Mouse (Mus musculus): ENCODE data around the gene Metap1. TPM values are rescaled to one million over a fixed set of nuclear protein-coding genes. Genes with fewer than 3 reads are reported as not detected.
A peak's percentile ranks its signal among the peaks of the same experiment; 100 is the strongest.
"Not testable (repeated sequence)": the region's sequence is repeated elsewhere in the genome, so short reads cannot be mapped to it uniquely, and the experiment has no call there.

Gene Metap1
- polyA plus RNA-seq, 1 experiment from 2014 or later = 17.4 TPM

DNA sequence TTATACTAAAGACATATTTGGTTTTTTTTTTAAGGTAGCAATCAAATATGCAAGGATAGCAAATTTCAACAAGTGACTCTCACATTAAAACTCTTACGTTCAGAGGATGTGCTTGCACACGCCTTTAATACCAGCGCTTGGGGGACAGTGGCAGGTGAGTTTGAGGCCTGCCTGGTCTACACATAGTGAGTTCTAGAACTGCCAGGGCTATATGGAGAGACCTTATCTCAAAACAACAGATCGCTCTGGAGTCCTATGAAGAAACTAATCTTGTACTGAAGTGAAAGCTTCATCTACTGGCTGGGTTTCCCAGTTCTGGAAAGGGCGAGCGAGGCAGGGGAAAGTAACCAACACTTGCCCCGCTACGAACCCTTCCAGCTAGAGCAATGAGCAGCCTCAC, 9.8 kb downstream of the Metap1 start:
- no peak overlapping the region for H3K9ac ChIP-seq (replicated peaks)
- TF ChIP-seq CTCF (IDR thresholded peaks at IDR 0.05; ENCODE audit: low read depth) = no peak
- no peak for TF ChIP-seq EP300 (IDR thresholded peaks at IDR 0.05; ENCODE audit: low read depth)
- no peaks in the 10 kb centered on the region for H3K9me3 ChIP-seq (ENCODE audit: low read length)
- no peak for ATAC-seq
- no peaks in the 10 kb centered on the region for H3K4me1 ChIP-seq (ENCODE audit: insufficient read depth)
- no peak overlapping the region for H3K27ac ChIP-seq (ENCODE audit: low read depth)
- no peak overlapping the region for H3K4me2 ChIP-seq (ENCODE audit: low read depth, low read length)
- H3K4me3 ChIP-seq (ENCODE audit: low read depth, low read length) = no peak overlapping the region
- no peak for DNase-seq
- 72% methylated on average over 8 of the region's 8 CpGs for WGBS (ENCODE audit: insufficient replicate concordance)
- no peaks in the 10 kb centered on the region for H3K27me3 ChIP-seq (ENCODE audit: insufficient read depth, low read length)
- H3K36me3 ChIP-seq (replicated peaks; ENCODE audit: insufficient read depth, low read length) = peaks cover 22% of the 10 kb centered on the region

- no peak for TF ChIP-seq EP300 (IDR thresholded peaks at IDR 0.05; ENCODE audit: low read depth)
- no peak for TF ChIP-seq CTCF (IDR thresholded peaks at IDR 0.05; ENCODE audit: low read depth)
- H3K4me1 ChIP-seq (ENCODE audit: insufficient read depth) = no peaks in the 10 kb centered on the region
- peaks cover 50% of the 10 kb centered on the region for H3K36me3 ChIP-seq (replicated peaks; ENCODE audit: insufficient read depth, low read length)
- H3K4me2 ChIP-seq (ENCODE audit: low read depth, low read length) = no peak overlapping the region
- H3K4me3 ChIP-seq (ENCODE audit: low read depth, low read length) = no peak overlapping the region
- no peaks in the 10 kb centered on the region for H3K9me3 ChIP-seq (ENCODE audit: low read length)
- ATAC-seq (no peak), DNase-seq (no peak)
- no peak overlapping the region for H3K27ac ChIP-seq (ENCODE audit: low read depth)
- 80% methylated on average over 3 of the region's 3 CpGs for WGBS (ENCODE audit: insufficient replicate concordance)
- no peaks in the 10 kb centered on the region for H3K27me3 ChIP-seq (ENCODE audit: insufficient read depth, low read length)
- H3K9ac ChIP-seq (replicated peaks) = no peak overlapping the region
Measured at GRCm38 (mm10) chr3:138471066-138471465, 18.2 kb downstream of the Metap1 start.

GRCm38 (mm10) chr3:138466656-138467055, 22.7 kb downstream of the Metap1 start:
- ATAC-seq = not testable (repeated sequence)
- peaks cover 53% of the 10 kb centered on the region for H3K36me3 ChIP-seq (replicated peaks; ENCODE audit: insufficient read depth, low read length)

DNA sequence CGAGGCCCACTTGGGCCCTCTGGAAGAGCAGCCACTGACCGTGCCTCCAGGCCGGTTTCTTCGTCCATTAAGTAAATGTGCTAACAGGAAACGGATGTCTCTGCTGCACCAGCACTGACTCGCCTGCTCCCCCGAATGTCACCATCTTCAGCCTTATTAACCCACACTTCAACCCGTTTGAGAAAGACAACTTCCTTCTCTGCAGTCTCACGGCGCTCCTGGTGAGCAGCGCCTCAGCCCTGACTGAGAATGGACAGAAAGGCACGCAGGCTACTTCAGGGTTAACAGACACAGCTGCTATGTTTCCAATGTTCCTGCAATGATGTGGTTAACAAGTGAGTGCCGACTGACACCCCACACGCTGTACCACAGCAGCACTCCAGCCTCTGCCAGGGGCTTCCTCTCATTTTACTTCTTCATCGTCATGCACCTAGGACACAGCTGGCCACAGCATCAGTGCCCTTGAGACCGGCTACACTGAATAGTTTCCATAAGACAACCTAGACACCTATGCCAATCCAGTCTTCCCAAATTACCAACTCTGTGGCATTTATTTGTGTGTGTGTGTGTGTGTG, 24.7 kb downstream of the Metap1 start:
- peak overlapping the region; percentile 60 for H3K27ac ChIP-seq (ENCODE audit: low read depth)
- peaks cover 4% of the 10 kb centered on the region; the same call in 1 of the 2 replicates for H3K4me1 ChIP-seq (ENCODE audit: insufficient read depth)
- H3K4me2 ChIP-seq (ENCODE audit: low read depth, low read length) = no peak overlapping the region
- DNase-seq (no peak), ATAC-seq (peak; percentile 8; the same call in 1 of the 2 replicates)
- H3K36me3 ChIP-seq (replicated peaks; ENCODE audit: insufficient read depth, low read length) = peaks cover 51% of the 10 kb centered on the region
- 63% methylated on average over 16 of the region's 16 CpGs for WGBS (ENCODE audit: insufficient replicate concordance)
- H3K4me3 ChIP-seq (ENCODE audit: low read depth, low read length) = no peak overlapping the region
- H3K9me3 ChIP-seq (ENCODE audit: low read length) = no peaks in the 10 kb centered on the region
- no peaks in the 10 kb centered on the region for H3K27me3 ChIP-seq (ENCODE audit: insufficient read depth, low read length)
- no peak overlapping the region for H3K9ac ChIP-seq (replicated peaks)
- TF ChIP-seq EP300 (IDR thresholded peaks at IDR 0.05; ENCODE audit: low read depth) (no peak), CTCF (IDR thresholded peaks at IDR 0.05; ENCODE audit: low read depth) (no peak)

More at GRCm38 (mm10) chr3:138466656-138467055, 22.7 kb downstream of the Metap1 start:
- not testable (repeated sequence) for H3K4me3 ChIP-seq (ENCODE audit: low read depth, low read length); H3K9me3 ChIP-seq (ENCODE audit: low read length); H3K4me1 ChIP-seq (ENCODE audit: insufficient read depth); H3K4me2 ChIP-seq (ENCODE audit: low read depth, low read length); H3K27ac ChIP-seq (ENCODE audit: low read depth); H3K9ac ChIP-seq (replicated peaks); DNase-seq; H3K27me3 ChIP-seq (ENCODE audit: insufficient read depth, low read length)
- WGBS (ENCODE audit: insufficient replicate concordance) = 88% methylated on average over 1 of the region's 1 CpGs

DNA sequence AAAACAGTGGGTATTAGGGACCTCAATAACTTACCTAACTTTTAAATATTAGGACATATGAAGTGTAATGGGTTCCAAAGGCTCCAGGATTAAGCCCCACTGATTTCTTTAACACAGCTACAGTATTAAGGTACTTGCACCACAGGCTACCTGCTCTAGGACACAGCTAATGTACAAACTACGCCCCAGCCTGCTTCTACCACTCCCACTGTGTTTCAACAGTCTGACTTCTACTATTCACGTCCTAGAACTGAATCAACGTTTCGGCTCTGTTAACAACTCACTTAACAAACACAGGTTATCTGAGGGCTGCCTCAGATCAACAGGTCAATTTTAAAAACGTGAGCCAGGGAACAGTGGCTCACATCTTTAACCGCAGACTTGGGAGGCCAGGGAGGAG, 25.5 kb downstream of the Metap1 start:
- ATAC-seq = peak; percentile 75
- Histone ChIP-seq H3K9ac (replicated peaks) (no peak overlapping the region), H3K27ac (ENCODE audit: low read depth) (peak overlapping the region; percentile 60), H3K36me3 (replicated peaks; ENCODE audit: insufficient read depth, low read length) (peaks cover 54% of the 10 kb centered on the region), H3K4me3 (ENCODE audit: low read depth, low read length) (no peak overlapping the region), H3K27me3 (ENCODE audit: insufficient read depth, low read length) (no peaks in the 10 kb centered on the region), H3K4me2 (ENCODE audit: low read depth, low read length) (no peak overlapping the region), H3K4me1 (ENCODE audit: insufficient read depth) (peaks cover 4% of the 10 kb centered on the region; the same call in 1 of the 2 replicates), H3K9me3 (ENCODE audit: low read length) (no peaks in the 10 kb centered on the region)
- WGBS (ENCODE audit: insufficient replicate concordance) = 64% methylated on average over 6 of the region's 6 CpGs
- DNase-seq = no peak
- TF ChIP-seq EP300 (IDR thresholded peaks at IDR 0.05; ENCODE audit: low read depth) (no peak), CTCF (IDR thresholded peaks at IDR 0.05; ENCODE audit: low read depth) (no peak)

DNA sequence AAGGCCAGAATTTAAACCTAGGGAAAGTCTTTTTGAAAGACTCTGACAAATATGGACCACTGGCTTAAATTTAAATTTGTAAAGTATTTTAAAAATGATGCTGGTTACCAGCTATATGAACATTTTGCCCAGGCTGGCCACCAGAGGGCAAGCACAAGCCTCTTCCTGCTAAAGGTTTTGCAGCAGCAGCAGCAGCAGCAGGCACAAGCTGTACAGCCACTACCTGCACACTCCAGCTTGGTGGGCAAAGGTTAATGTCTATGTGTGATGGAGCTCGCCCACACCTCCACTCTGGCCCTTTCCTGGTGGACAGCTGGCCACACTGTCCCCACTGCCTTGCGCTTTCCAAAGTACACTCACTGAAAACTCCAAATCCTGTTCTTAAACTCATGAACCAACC, 26.2 kb downstream of the Metap1 start:
- Histone ChIP-seq H3K27ac (ENCODE audit: low read depth) (no peak overlapping the region), H3K9ac (replicated peaks) (no peak overlapping the region), H3K4me3 (ENCODE audit: low read depth, low read length) (no peak overlapping the region), H3K4me1 (ENCODE audit: insufficient read depth) (peaks cover 4% of the 10 kb centered on the region; the same call in 1 of the 2 replicates), H3K27me3 (ENCODE audit: insufficient read depth, low read length) (no peaks in the 10 kb centered on the region), H3K4me2 (ENCODE audit: low read depth, low read length) (no peak overlapping the region), H3K36me3 (replicated peaks; ENCODE audit: insufficient read depth, low read length) (peaks cover 55% of the 10 kb centered on the region), H3K9me3 (ENCODE audit: low read length) (no peaks in the 10 kb centered on the region)
- 72% methylated on average over 2 of the region's 2 CpGs for WGBS (ENCODE audit: insufficient replicate concordance)
- DNase-seq (peak; percentile 70), ATAC-seq (peak; percentile 76)
- TF ChIP-seq CTCF (IDR thresholded peaks at IDR 0.05; ENCODE audit: low read depth) = peak; percentile 74
- no peak for TF ChIP-seq EP300 (IDR thresholded peaks at IDR 0.05; ENCODE audit: low read depth)

Data from liver, postnatal 0 days (tissue).